Mouse (Mus musculus) NIH3T3 (cell line): ENCODE results near the gene Tnrc6c.
A peak's percentile ranks its signal among the peaks of the same experiment; 100 is the strongest.

Experiments used
- DNase-seq: peaks from one replicate; pipeline ENCODE4 v3.0.0-alpha.2; 2012; ENCODE audit warnings: low read depth

The Tnrc6c gene

DNA sequence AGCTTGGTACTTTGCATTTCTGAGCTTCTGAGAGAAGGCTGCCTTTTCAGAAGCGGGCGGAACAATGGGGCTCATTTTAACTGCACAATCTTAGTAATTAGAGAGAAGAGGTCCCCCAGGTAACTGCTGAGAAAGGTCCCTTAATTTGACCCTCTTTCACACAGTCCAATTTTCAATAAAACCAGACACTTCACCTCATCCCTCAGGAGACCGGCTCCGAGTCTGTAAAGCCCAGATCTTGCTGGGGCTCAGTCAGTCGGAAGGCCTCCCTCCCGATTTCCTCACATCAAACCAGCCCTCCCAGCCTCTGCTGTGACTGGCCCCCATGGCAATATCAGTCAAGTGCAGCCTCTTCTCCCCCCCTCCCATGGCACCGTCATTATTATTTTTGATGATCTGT, 15.7 kb upstream of the Tnrc6c start:
- DNase-seq = no peak

DNA sequence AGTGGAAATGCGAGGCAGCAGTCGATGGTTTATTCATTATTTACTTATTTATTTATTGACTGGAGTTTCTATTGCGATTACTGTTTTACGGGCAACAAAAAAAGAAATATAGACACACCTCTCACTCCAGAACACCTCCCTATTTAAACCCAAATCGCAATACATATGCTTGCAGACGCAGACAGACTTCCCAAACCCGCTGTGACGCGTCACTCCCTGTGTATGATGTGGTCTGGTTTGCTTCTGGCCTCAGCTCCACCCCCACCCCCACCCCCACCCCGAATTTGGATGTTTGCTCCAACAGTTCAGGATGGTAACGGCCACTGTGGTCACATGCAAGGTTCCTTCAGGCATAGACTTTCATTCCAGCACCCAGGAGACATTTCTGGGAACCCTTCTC, 15.3 kb upstream of the Tnrc6c start:
- no peak for DNase-seq

DNA sequence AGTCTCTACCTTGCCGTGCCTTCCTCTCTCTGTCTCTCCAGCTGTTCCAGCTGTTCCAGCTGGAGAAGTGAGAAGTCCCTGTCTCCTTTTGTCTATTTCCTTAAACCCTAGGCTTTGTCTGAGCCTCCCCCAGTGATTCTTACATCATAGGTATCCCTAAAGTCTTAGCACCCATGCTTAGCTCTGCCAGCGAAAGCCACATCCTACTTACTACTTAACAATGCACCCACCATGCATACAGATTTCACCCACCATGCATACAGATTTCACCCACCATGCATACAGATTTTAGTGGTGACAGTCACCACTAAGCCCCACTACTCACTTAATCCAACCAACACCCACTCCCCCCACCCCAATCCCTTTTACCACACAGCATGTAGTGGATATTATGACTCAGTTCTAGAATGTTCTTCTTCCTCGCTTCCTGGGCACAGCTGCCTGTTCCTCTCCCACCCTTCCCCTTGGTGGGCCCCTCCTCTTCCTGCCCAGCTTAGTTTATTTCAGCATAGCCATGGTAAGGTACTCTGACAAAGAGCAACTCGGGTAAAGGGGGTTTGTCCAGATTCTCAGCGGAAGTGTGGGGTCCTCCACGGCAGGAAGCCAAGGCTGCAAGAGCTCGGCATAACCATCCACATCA, 14.6 kb upstream of the Tnrc6c start:
- no peak for DNase-seq

DNA sequence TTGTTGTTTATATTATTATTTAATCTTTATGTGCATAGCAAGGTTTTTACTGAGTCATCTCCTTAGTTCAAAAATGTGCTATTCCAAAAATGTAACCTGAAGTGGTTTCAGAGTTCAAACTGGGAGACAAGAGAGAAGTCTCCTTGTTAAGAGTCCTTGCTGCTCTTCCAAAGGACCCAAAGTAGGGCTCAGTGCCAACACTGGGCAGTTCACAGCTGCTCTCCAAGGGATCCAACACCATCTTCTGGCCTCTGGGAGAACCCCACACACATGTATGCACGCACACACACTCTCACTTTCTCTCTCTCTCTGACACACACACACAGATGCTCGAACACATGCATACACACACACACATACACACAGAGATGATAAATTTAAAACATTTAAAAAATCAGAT, 11.9 kb upstream of the Tnrc6c start:
- DNase-seq = peak; percentile 57

DNA sequence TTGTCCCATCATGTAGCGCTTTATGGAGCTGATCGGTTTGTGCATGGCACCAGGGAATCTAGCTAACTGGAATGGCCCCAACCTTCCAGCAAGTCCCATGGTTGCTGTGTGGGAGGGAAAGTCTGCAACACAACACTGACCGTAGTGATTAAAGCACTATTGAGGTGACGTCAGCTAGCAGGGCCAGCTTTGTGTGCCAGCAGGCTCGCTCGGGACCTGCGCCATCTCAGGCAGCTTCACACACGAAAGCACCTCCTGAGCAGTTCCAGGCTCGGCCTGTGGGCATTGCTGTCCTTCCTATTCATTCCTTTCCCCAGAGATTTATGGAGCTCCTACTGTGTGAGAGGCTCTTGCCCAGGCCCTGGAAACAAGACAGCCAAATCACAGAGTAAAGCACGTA, 10.8 kb upstream of the Tnrc6c start:
- no peak for DNase-seq

DNA sequence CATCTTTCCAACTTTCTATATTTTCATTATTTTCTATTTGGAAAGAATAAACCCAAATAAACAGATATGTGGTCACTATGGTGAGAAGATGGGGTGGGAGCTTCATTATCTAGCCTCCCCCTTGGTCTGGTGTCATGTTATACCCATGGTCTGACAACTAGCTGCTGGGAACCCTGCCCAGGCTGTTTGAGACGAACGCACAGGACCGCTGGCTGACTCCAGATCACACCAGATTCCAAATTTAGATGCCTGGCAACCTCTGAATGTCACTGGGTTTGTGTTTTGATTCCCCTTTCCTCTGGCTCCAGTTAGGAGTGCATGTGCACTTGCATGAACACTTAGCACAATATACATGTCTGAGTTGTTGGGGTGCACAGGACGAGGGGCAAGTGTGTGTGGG, 7.3 kb upstream of the Tnrc6c start:
- DNase-seq = peak; percentile 66

DNA sequence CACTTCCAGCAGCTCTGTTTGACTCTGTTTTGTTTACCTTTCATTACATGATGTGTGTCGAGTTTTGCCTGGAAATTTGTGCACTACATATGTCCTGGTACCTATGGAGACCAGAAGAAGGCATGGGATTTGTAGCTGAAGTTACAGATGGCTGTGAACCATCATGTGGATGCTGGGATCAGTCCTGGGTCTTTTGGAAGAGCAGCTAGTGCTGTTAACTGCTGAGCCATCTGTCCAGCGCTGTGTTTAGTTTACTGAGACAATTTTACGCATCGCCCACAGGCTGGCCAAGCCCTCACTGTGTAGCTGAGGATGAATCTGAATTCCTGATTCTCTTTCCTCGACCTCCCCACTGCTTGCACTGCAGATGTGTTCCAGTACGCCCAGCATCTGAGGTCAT, 6.1 kb upstream of the Tnrc6c start:
- no peak for DNase-seq

DNA sequence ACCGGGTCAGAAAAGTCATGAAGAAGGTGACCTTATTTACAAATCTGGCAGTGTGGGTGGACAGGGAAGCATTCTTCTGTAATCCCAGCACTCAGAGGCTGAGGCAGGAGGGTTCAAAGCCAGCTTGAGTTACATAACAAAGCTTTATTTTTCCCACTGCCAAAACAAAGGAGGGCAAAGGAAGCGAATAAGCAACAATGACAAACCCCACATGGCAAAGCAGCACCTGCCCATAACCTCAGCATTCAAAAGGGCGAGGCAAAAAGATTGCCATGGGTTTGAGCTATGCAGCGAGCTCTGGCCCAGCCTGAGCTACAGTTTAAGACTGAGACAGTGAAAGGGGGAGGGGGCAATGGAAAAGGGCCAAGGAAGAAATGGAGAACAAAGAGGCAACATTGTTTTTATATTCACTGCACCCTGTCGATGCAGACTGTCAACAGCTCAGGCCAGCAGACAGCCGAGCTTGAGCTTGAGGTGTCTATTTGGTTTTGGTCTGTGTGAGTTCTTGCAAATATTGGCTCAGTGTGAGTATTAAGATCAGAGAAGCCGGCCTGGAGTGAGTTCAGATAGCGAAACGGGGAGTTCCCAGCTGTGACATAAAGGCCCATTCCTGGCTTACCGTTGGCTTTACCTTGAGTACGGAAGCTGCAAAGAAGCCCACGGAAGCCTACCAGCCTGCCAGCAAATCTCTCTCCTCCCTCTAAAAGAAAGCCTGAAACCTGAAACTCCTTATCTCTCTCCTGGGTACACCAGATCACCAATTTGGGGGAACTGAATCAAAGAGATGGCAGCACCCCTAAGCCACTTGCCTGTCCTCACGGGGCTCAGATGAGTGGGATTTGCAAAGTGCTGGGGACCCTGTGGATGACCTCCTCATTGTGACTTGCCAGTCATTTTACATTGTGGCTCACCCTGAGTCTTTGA, 3.1 kb upstream of the Tnrc6c start:
- no peak for DNase-seq

DNA sequence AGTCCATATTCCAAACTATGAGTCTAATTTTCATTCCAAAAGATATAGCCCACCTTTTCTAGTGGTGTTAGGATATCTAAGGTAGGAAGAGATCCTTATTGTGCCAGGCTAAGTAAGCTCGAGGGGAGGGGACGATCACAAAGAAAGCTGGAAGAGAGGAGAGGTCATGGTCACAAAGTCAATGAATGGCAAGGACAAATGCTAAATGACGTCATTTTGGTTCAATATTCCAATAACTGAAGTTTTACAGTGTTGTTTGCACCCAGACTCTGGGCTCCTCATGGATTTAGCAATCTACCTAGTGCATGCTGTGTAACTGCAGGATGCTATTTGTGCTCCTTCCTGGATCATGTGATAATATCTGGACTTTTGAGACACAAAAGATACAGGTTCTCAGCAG, 1.2 kb upstream of the Tnrc6c start:
- DNase-seq = no peak

DNA sequence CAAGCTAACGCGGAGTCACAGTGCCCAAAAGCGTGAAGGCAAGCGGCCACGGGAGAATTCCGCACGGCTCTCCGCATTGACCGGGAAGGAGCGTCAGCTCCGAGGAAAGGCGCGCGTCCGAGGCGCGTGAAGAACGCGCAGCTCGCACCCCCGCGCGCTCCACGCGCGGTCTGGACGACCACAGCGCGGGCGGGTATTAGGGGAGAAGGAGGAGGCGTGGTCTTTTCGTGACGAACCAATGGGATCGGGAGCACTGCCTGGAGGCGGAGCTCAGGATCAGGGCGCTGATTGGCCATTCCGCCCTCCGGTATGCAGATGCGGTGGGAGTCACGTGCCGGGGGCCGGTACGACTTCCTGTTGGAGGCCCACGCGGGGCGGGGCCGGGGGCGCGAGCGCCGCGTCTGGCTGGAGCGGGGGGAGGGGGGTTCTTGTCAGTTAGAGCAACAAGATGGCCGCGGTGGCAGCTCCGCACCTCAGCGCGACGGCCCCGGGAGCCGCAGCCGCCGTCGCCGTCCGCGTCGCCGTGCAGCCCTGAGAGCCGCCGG, 363 bp downstream of the Tnrc6c start:
- peak; percentile 99 for DNase-seq

DNA sequence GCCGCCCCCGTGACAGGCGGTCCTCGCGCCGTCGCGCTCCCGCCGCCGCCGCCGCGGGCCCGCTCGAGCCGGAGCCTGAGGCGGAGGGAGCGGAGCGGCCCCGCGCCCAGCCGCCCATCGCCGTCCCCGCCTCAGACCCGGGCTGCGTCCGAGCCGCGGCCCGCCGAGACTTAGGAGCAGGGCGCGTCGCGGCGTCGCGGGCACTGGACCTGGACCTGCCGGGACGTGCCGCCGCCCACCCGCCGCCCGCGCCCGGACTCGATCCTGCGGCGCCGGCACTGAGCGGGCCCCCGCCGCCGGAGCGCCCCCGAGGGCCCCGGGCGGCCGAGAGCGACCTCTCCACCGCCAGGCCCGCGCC, 824 bp downstream of the Tnrc6c start:
- DNase-seq = no peak

DNA sequence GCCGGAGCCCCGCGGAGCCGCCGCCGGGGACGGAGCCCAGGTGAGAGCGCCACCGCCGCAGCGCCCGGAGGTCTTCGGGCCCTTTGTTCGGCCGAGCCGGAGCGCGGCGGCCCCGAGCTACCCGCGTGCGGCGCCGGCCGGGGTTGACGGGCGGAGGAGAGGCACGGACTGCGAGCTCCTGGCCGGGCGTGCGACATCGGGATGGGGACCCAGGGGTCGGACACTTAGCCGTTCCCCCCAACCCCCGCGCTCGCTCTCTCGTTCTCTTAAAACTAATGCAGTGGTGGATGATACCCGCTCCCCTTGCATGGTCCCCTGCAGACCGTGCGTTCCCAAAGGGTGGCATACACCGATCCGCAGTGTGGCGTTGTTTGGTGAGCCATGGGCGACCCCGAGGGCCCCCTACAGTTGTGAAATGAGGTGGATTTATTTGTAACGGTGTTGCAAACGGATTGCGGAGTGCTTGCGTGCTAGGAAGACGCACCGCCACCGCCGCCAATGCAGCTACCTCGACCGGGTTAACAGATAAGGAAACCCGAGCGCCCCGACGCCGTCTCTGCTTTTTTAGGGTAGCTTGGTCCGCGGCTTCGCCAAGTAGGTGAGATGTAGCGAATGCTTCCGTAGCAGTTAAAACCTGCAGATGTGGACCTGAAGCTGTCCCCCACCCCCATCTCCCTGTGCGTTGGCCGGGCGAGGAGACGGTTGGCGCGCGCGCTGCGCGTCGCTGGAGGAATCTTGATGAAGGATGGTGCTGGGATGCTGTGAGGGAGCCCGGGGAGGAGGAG, 1.4 kb downstream of the Tnrc6c start:
- DNase-seq = peak; percentile 66

DNA sequence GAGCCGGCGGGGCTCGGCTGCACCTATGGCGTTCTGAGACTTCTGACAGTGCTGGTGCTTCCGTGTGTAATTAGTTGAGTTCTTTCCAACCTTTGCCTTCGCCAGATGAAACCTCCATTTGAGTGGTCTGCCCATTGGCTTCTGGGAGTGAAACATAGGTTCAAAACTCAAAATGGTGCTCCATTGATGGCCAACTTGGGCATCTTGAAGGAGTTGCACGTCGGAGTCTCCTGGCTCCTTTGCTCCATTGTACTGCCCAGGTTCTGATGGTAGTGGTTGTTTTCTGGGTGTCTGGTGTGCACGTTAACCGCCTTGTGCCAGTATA, 1.9 kb downstream of the Tnrc6c start:
- DNase-seq = no peak

DNA sequence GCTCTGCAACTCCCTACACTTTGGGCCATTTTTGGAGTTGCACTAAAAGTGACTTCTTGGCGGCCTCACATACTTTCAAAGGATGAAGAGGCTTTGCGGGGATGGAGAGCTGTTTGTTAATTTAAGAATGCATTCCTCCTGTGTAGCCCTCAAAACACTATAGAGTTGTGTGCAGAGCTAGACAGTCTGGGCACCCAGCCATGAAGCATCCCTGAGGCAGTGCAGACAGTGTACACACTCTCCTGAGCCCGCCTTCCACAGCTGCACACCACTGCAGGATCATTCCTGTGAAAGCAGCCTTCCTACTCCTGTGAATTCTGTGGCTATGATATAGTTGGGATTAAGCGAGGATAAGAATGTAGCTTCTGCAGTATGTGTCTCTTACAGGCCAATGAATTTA, 4.9 kb downstream of the Tnrc6c start:
- peak; percentile 77 for DNase-seq

DNA sequence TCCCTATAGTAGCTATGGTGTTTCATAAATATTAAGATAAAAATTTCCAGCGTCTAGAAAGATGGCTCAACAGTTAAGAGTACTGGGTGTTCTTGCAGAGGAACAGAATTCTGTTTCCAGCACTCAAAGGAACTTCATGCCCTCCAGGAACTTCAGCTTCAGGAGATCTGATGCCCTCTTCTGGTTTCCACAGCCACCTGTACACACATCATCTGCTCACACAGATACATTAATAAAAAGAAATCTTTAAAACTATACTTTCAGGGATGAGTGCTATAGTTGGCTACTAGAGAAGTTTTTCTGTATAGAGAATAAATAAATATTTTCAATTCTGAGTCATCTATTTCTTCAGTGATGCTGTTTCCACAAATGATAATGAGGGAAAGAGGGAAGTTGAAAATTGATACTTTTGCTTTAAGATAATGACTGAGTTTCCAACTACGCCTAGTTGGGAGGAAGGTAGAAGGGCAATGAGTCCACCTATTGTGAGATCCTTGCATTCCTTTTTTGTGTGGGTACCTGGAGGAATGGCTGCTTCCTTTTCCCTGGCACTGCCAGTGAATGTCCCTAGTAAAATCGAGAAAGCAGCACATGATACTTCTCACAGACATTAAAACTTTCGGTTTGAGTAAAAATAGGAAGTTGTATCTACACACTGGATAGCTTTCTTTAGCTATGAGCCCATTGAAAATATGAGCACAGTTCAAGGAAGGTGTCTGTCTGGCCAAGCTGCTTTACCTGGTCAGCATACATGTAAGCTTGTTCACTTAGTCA, 9.1 kb downstream of the Tnrc6c start:
- DNase-seq = no peak

DNA sequence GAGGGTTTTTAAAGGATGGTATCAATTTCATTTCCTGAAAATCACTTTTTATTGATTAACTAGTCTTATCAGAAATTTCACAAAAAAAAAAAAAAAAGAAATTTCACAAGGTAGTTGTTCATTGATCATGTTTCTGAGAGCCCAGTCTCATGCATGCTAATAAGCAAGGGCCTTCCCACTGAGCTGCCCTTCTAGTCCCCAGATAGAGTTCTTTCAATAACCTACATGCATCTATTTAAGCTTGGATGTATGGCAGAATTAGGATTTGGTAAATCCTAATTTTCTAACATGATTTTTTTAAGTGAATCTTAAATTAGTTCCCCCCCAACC, 9.7 kb downstream of the Tnrc6c start:
- no peak for DNase-seq

DNA sequence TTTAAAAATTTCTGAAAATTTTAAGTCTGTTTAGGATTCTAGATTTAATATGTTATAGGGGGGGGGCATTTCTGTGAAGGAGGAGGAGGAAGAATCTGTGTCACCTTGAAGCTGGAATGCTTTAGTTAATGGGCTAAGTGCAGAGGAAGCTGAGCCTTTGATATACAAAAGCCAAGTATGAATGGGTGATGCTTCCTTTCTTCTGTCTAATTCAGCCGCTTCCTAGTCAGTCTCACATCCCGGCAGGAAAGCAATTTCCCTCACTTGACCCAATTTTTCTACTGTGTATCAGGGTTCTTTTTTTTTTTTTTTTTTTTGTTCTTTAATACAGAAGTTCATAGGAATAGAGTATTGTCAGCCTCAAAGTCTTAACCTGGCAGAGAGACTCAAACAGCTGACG, 11.1 kb downstream of the Tnrc6c start:
- DNase-seq = no peak

DNA sequence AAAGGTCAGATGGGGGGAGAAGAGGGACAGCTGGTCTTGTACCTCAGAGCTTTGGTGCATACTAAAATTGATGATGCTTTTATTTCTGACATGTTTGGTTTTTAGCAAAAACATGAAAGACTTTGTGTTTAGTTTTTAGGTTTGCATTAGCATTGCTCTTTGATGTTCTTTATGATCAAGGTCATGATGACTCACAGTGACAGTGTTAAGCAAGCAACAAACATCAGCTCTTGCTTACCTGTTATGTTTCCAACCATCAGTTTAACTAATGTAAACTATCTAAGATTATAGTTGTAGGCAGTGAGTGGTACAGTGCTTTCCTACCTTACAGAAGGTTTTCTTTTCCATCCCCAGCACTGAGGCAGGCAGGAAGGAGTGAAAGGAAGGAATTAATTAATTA, 12.5 kb downstream of the Tnrc6c start:
- no peak for DNase-seq

DNA sequence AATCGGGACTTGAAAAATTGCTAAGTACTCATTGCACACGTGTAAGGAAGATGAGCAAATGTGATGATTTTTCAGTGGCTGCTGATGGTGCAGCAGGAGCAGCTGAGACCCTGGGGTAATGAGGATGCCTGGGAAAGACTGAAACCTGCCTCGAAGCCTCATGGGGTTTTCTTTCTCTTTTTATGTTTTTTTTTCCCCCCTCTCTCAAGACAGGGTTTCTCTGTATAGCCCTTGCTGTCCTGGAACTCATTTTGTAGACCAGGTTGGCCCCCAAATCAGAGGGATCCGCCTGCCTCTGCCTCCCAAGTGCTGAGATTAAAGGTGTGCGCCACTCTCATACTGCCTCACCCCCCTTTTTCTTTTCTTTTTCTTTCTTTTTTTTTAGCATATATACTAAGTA, 13.1 kb downstream of the Tnrc6c start:
- no peak for DNase-seq

DNA sequence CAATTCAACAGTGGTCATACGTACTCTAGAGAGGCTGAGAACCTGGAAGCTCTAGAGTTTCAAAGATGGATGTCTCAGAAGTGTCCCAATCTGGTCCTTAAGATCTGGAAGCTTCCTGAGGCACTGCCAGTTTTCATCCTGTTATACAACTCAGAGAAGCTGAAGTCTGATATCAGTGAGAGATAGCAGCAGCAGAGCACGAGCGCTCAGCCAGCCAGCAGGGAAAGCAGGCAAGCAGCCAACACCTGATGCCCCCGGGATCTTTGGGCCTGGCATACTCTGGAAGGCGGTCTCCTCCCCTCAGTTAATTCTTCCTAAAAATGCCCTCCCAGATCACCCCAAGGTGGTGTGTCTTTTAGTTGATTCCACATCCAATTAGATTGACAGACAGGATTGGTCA, 13.7 kb downstream of the Tnrc6c start:
- DNase-seq = no peak

DNA sequence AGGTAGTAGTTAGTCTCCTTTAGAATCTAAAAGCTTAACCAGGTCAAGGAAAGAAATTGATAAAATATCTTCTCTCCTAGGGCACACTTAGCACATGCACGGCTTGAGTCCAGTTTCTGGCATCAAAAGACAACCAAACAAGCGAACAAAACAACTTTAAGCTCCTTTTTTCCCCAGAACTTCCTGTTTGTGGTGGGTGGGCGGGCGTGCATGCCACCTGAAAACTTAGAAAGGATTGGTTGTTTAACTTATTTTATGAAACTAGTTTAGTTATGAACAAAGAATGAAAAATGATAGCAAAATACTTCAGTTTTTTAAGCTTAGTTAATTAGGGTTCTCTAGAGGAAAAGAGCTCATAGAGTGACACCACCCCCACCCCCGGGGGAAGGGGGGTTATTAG, 17.5 kb downstream of the Tnrc6c start:
- no peak for DNase-seq

DNA sequence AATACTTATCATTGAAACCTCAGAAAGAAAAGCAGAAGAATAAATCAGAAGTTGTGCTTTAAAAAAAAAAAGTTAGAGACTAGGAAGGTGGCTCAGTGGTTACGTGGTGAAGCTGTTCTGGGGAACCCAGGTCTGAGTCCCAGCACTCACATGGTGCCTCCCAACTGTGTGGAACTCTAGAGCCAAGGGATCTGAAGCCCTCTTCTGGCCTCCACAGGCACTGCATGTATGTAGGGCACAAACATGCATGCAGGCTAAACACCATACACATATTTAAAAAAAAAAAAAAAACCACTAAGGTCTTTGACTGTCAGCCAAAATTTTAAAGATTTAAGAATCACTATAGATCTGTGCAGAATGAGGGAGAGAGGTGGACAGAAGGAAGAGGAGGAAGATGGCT, 20.4 kb downstream of the Tnrc6c start:
- DNase-seq = no peak
